Mouse (Mus musculus): ENCODE data around the gene Ano1. TPM values are rescaled to one million over a fixed set of nuclear protein-coding genes. Genes with fewer than 3 reads are reported as not detected.

The Ano1 gene
- total RNA-seq, 1 experiment = 9.1 TPM

DNA sequence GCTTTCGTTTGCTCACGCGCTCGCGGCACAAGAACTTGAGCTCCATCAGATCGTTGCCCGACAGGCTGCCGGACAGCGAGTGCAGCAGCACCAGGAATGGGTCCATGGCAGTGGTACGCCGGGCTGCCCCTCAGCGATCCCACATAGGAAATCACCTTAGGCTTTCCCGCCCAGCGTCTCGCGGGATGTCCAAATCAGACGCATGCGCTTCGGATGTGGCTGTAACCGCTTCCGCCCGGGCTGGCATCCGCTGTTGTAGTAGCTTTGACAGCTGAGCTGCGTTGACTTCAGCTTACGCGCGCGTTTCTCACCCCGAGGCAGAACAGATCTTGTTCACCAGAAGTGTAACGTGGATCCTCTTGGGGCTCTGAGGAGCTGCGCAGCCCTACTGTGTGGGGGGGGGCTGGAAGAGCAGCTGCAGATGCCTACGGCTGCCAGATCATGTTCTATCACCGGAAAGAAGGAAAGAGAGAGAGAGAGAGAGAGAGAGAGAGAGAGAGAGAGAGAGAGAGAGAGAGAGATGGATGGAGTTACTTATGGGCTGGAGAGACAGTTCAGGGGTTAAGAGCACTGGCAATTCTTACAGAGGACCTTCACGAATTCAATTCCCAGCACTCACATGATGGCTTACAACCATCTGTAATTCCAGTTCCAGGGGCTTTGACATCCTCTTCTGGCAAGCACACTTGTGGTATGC is 169.3 kb downstream of the Ano1 start, which contains the start of gene Fadd:
Fadd (minus strand) TSS at position 180 of the 697 bp plus-strand sequence.
- TF ChIP-seq ZNF384 (IDR thresholded peaks at IDR 0.05; ENCODE audit: low read depth, low read length) (no peak), ZC3H11A (IDR thresholded peaks at IDR 0.05; ENCODE audit: borderline replicate concordance, low read depth, low read length) (no peak), HCFC1 (IDR thresholded peaks at IDR 0.05; ENCODE audit: borderline replicate concordance, insufficient read depth, low read length) (peak; percentile 94), CHD2 (IDR thresholded peaks at IDR 0.05; ENCODE audit: low read depth, low read length) (peak; percentile 99), MAFK (IDR thresholded peaks at IDR 0.05; ENCODE audit: insufficient read depth, low read depth, low read length) (no peak)
- in situ Hi-C loops (cut with MboI; ENCODE audit: low sequenced_read_pairs in 2 of 2, unreplicated experiment in 2 of 2) = loop anchor here (5.0 to 25.0 kb wide), 3 partner anchors 192 to 330 kb away; partner anchors contain the start of genes Fgf15 (in 1 of the 2) and LTO1 (in 1 of the 2)
- peak; percentile 82 for DNase-seq (ENCODE audit: low read depth, low spot score)
- Histone ChIP-seq H3K36me3 (ENCODE audit: control insufficient read depth, insufficient read depth, low read length, poor library complexity, severe bottlenecking) (peaks cover 7% of the 10 kb centered on the region; the same call in 1 of the 2 replicates), H3K4me1 (ENCODE audit: control insufficient read depth in 2 of 2, insufficient read depth in 2 of 2, low read length in 2 of 2, poor library complexity in 1 of 2) (no peaks in the 10 kb centered on the region), H3K27ac (ENCODE audit: insufficient read depth, low read depth, low read length, poor library complexity, severe bottlenecking) (peak within 1 kb of the TSS; percentile 54), H3K4me3 (ENCODE audit: insufficient read depth in 1 of 2, low read depth in 1 of 2, low read length in 2 of 2, poor library complexity in 1 of 2, severe bottlenecking in 1 of 2) (peak within 1 kb of the TSS; percentile 76 to 85), H3K9me3 (ENCODE audit: control insufficient read depth, insufficient read depth, low read depth, low read length) (no peaks in the 10 kb centered on the region), H3K9ac (ENCODE audit: insufficient read depth, low read depth, low read length, poor library complexity, severe bottlenecking) (peak within 1 kb of the TSS; percentile 93)

DNA sequence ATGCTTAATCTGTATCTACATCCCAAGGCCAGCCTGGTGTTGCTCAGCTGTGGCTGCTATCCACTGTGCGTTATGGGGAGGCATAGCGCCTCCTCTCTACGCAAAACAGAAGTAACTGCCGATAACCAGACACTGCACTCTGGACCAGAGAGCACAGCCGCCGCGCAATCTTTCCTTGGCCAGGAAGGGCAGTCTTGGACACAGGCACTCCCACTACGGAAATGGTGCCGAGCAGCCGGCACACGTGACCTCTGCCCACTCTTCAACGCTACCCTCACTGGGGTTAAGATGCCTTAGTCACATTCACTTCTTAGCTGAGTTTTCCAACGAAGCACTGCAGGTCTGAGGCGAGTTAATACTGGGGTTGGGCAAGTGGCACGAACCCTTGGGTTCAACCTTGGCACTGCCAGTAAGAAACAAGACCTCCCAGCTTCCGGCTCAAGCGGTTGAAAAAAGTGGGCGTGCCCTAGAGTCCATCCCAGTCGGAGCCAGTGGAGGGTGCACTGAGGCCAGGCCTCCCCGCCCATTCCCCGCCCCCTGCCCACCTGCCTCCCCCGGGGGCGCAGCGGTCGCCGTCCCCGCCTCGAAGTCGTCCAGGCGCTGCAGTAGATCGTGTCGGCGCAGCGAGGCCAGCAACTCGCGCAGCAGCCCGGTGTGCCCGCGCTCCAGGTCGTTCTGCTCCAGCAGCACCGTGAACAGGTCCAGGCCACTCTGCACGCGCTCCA is 170.1 kb downstream of the Ano1 start:
- Histone ChIP-seq H3K9me3 (ENCODE audit: control insufficient read depth, insufficient read depth, low read depth, low read length) (no peaks in the 10 kb centered on the region), H3K4me1 (ENCODE audit: control insufficient read depth in 2 of 2, insufficient read depth in 2 of 2, low read length in 2 of 2, poor library complexity in 1 of 2) (no peaks in the 10 kb centered on the region), H3K27ac (ENCODE audit: insufficient read depth, low read depth, low read length, poor library complexity, severe bottlenecking) (peak overlapping the region; percentile 54), H3K4me3 (ENCODE audit: insufficient read depth in 1 of 2, low read depth in 1 of 2, low read length in 2 of 2, poor library complexity in 1 of 2, severe bottlenecking in 1 of 2) (peak overlapping the region; percentile 76 to 85), H3K36me3 (ENCODE audit: control insufficient read depth, insufficient read depth, low read length, poor library complexity, severe bottlenecking) (peaks cover 7% of the 10 kb centered on the region; the same call in 1 of the 2 replicates), H3K9ac (ENCODE audit: insufficient read depth, low read depth, low read length, poor library complexity, severe bottlenecking) (peak overlapping the region; percentile 93)
- TF ChIP-seq HCFC1 (IDR thresholded peaks at IDR 0.05; ENCODE audit: borderline replicate concordance, insufficient read depth, low read length) (no peak), ZNF384 (IDR thresholded peaks at IDR 0.05; ENCODE audit: low read depth, low read length) (no peak), CHD2 (IDR thresholded peaks at IDR 0.05; ENCODE audit: low read depth, low read length) (no peak), ZC3H11A (IDR thresholded peaks at IDR 0.05; ENCODE audit: borderline replicate concordance, low read depth, low read length) (no peak), MAFK (IDR thresholded peaks at IDR 0.05; ENCODE audit: insufficient read depth, low read depth, low read length) (no peak)
- in situ Hi-C loops (cut with MboI; ENCODE audit: low sequenced_read_pairs in 2 of 2, unreplicated experiment in 2 of 2) = loop anchor here (5.0 to 25.0 kb wide), 3 partner anchors 193 to 331 kb away; partner anchors contain the start of genes Fgf15 (in 1 of the 2) and LTO1 (in 1 of the 2)
- peak; percentile 43 for DNase-seq (ENCODE audit: low read depth, low spot score)

DNA sequence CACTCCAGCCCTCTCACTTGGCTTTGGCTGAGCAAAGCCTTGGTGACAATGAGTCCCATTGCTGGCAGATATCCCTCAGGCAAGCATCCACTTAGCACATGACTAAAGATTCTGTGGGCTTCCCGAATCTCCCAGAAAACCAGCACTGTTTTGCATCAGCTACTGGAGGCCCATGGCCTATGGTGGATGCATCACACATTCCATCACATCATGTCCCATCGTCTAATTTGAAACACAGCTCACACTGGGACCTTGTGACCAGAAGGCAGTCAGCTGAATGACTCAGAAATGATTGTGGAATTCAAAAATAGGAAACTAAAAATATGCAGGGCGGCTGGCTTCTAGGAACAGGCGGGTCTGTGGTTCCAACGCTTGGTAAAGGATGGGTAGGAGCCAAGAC is 173.9 kb downstream of the Ano1 start:
- H3K9ac ChIP-seq (ENCODE audit: insufficient read depth, low read depth, low read length, poor library complexity, severe bottlenecking) = no peak overlapping the region
- DNase-seq (ENCODE audit: low read depth, low spot score) = no peak
- H3K4me1 ChIP-seq (ENCODE audit: control insufficient read depth in 2 of 2, insufficient read depth in 2 of 2, low read length in 2 of 2, poor library complexity in 1 of 2) = peaks cover 0 to 2% of the 10 kb centered on the region in 2 experiments; a peak in 1 of 4 replicates
- TF ChIP-seq MAFK (IDR thresholded peaks at IDR 0.05; ENCODE audit: insufficient read depth, low read depth, low read length) (no peak), HCFC1 (IDR thresholded peaks at IDR 0.05; ENCODE audit: borderline replicate concordance, insufficient read depth, low read length) (no peak), CHD2 (IDR thresholded peaks at IDR 0.05; ENCODE audit: low read depth, low read length) (no peak)
- no peak overlapping the region for H3K4me3 ChIP-seq (ENCODE audit: insufficient read depth in 1 of 2, low read depth in 1 of 2, low read length in 2 of 2, poor library complexity in 1 of 2, severe bottlenecking in 1 of 2)
- peaks cover 7% of the 10 kb centered on the region; the same call in 1 of the 2 replicates for H3K36me3 ChIP-seq (ENCODE audit: control insufficient read depth, insufficient read depth, low read length, poor library complexity, severe bottlenecking)
- H3K9me3 ChIP-seq (ENCODE audit: control insufficient read depth, insufficient read depth, low read depth, low read length) = no peaks in the 10 kb centered on the region
- no peak overlapping the region for H3K27ac ChIP-seq (ENCODE audit: insufficient read depth, low read depth, low read length, poor library complexity, severe bottlenecking)
- in situ Hi-C loops (cut with MboI; ENCODE audit: low sequenced_read_pairs in 2 of 2, unreplicated experiment in 2 of 2) = loop anchor here in 1 of 2 experiments (25.0 kb wide), 1 partner anchor 334 kb away; the partner anchor contains the start of gene LTO1

DNA sequence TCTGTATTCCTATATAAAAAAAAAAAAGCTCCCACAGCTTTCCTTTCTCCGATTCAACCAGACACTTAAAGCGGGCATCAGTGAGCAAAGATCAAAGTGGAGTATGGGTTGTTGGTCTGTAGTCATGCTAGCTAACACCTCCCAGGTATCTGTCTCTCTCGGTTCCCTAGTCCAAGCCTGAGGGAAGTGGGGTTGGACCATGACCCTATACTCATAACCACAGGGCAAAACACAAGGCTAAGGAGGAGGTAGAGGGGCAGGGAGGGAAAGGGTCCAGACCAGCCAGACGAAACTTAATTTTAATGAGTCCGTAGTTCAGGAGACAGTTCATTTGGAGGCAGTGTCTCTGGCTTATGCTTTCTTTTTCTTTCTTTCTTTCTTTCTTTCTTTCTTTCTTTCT is 179.5 kb downstream of the Ano1 start:
- Histone ChIP-seq H3K9ac (ENCODE audit: insufficient read depth, low read depth, low read length, poor library complexity, severe bottlenecking) (no peak overlapping the region), H3K9me3 (ENCODE audit: control insufficient read depth, insufficient read depth, low read depth, low read length) (no peaks in the 10 kb centered on the region), H3K36me3 (ENCODE audit: control insufficient read depth, insufficient read depth, low read length, poor library complexity, severe bottlenecking) (no peaks in the 10 kb centered on the region), H3K27ac (ENCODE audit: insufficient read depth, low read depth, low read length, poor library complexity, severe bottlenecking) (no peak overlapping the region), H3K4me3 (ENCODE audit: insufficient read depth in 1 of 2, low read depth in 1 of 2, low read length in 2 of 2, poor library complexity in 1 of 2, severe bottlenecking in 1 of 2) (no peak overlapping the region), H3K4me1 (ENCODE audit: control insufficient read depth in 2 of 2, insufficient read depth in 2 of 2, low read length in 2 of 2, poor library complexity in 1 of 2) (peaks cover 0 to 2% of the 10 kb centered on the region in 2 experiments; a peak in 1 of 4 replicates)
- no peak for TF ChIP-seq MAFK (IDR thresholded peaks at IDR 0.05; ENCODE audit: insufficient read depth, low read depth, low read length)
- DNase-seq (ENCODE audit: low read depth, low spot score) = no peak
- in situ Hi-C loops (cut with MboI; ENCODE audit: low sequenced_read_pairs in 2 of 2, unreplicated experiment in 2 of 2) = no loop called here
